Mouse (Mus musculus) liver, embryonic 16.5 days (tissue): Measurements from ENCODE around the gene Frrs1. TPM values are rescaled to one million over a fixed set of nuclear protein-coding genes. Genes with fewer than 3 reads are reported as not detected.
A peak's percentile ranks its signal among the peaks of the same experiment; 100 is the strongest.

Source experiments
- ATAC-seq: fragments of 200-750 bp; cut with Nextera tagmentation; 2 replicates; pipeline ENCODE4 v1.8.0; 2017; ENCODE audit warnings: low read depth, mild to moderate bottlenecking, moderate number of reproducible peaks, moderate library complexity
- H3K27ac ChIP-seq: fragments of 300-500 bp; sonication (generic); 2 replicates; pipeline ENCODE4 v1.5.1; 2014; ENCODE audit warnings: mild to moderate bottlenecking, low read length
- H3K27me3 ChIP-seq: fragments of 300-500 bp; sonication (generic); 2 replicates; pipeline ENCODE4 v1.6.1; 2014; ENCODE audit warnings: low read depth, low read length, mixed read lengths; ENCODE audit not compliant: control insufficient read depth, insufficient read depth
- H3K36me3 ChIP-seq: fragments of 300-500 bp; sonication (generic); 2 replicates; pipeline ENCODE4 v1.6.1; 2014; ENCODE audit warnings: mild to moderate bottlenecking; ENCODE audit not compliant: control insufficient read depth, insufficient read depth
- H3K4me1 ChIP-seq: fragments of 300-500 bp; sonication (generic); 2 replicates; pipeline ENCODE4 v1.6.1; 2014; ENCODE audit warnings: low read depth, low read length, mixed read lengths; ENCODE audit not compliant: control insufficient read depth
- H3K4me2 ChIP-seq: fragments of 300-500 bp; sonication (generic); 2 replicates; pipeline ENCODE4 v1.6.1; 2014; ENCODE audit warnings: low read depth, low read length, mixed read lengths
- H3K4me3 ChIP-seq: fragments of 300-500 bp; sonication (generic); 2 replicates; pipeline ENCODE4 v1.5.1; 2014; ENCODE audit warnings: low read depth, mild to moderate bottlenecking, low read length
- H3K9ac ChIP-seq: fragments of 300-500 bp; sonication (generic); 2 replicates; pipeline ENCODE4 v1.6.1; 2014; ENCODE audit warnings: low read depth, low read length
- H3K9me3 ChIP-seq: fragments of 300-500 bp; sonication (generic); replicated peaks from 2 replicates; pipeline ENCODE4 v1.6.1; 2016; ENCODE audit warnings: low read length; ENCODE audit not compliant: control insufficient read depth
- WGBS: fragments of 180-500 bp; shearing (Covaris S2); extraction: QIAGEN DNeasy Blood & Tissue Kit; methylation state at CpG from one replicate; pipeline ENCODE4 v1.1.7; 2014; ENCODE audit not compliant: insufficient replicate concordance; 5-methylcytosine and 5-hydroxymethylcytosine counted together
- polyA plus RNA-seq: library from polyadenylated mRNA; unstranded; fragments of >200 nt; fragmentation: Nextera tagmentation; extraction: Ambion mirVana; gene quantifications from 2 replicates; pipeline ENCODE4 v1.2.1, GENCODE M21; 2015

Gene Frrs1
- polyA plus RNA-seq, 1 experiment from 2014 or later: 51.8 TPM

- no peak for ATAC-seq
Observed at GRCm38 (mm10) chr3:116841311-116841710, 18.0 kb upstream of the Frrs1 start.

GRCm38 (mm10) chr3:116844880-116845579 is 14.2 kb upstream of the Frrs1 start:
- Histone ChIP-seq H3K27me3 (no peaks in the 10 kb centered on the region), H3K27ac (0 out of 2 replicates have a peak overlapping the region, but pooled peaks have one; percentile 7), H3K4me2 (no peak overlapping the region), H3K4me1 (peaks cover 17% of the 10 kb centered on the region), H3K9me3 (no peaks in the 10 kb centered on the region), H3K4me3 (no peak overlapping the region), H3K9ac (no peak overlapping the region), H3K36me3 (no peaks in the 10 kb centered on the region)
- no peak; the same call in 1 of the 2 replicates for ATAC-seq
- WGBS: 70% methylated on average over 10 of the region's 10 CpGs

More at GRCm38 (mm10) chr3:116841311-116841710, 18.0 kb upstream of the Frrs1 start:
- H3K27me3 ChIP-seq: no peaks in the 10 kb centered on the region
- H3K9me3 ChIP-seq: no peaks in the 10 kb centered on the region
- H3K4me3 ChIP-seq: no peak overlapping the region
- no peak overlapping the region for H3K27ac ChIP-seq
- 74% methylated on average over 2 of the region's 2 CpGs for WGBS
- H3K36me3 ChIP-seq: no peaks in the 10 kb centered on the region
- H3K4me1 ChIP-seq: peaks cover 15% of the 10 kb centered on the region
- H3K9ac ChIP-seq: no peak overlapping the region
- H3K4me2 ChIP-seq: no peak overlapping the region

DNA sequence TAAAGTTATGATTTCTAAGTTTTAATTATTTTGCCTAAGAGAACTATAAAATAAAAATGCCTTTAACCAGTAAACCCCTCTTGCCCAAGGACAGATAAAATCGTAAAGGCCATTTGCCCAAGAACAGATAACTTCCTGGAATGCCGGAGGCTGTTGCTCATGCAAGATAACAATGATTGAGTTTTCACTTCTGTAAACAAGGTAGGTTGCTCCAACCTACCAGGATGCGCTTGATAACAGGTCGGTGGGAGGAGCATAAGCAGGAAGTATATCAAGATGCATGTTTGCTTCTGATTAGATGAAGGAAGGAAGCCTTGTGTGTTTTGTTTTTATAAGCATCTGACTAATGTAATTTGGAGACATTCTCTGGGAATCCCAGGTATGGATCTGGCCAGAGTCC is 13.2 kb upstream of the Frrs1 start:
- Histone ChIP-seq H3K4me3 (no peak overlapping the region), H3K4me1 (peaks cover 17% of the 10 kb centered on the region), H3K9me3 (no peaks in the 10 kb centered on the region), H3K36me3 (no peaks in the 10 kb centered on the region), H3K27ac (no peak overlapping the region), H3K9ac (no peak overlapping the region), H3K4me2 (no peak overlapping the region), H3K27me3 (no peaks in the 10 kb centered on the region)
- 17% methylated on average over 4 of the region's 4 CpGs for WGBS
- peak; percentile 78 for ATAC-seq

DNA sequence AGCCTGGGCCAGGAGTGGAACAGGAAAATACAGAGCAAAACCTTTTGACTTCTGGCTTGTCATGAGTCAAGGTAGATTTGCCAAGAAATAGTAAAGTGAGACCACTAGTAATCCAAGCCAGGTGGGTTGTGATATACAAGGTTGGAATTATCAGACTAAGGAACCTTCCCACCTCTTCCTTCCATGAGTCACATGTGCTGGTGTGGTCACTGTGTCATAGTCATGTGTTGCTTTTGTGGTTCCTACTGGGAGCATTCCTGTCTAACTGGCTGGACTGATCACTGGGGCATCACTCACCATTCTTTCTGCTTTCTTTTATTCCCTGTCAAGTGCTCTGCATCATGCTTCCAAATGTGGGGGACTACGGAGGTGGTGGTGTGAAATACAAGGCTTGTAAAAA is 11.2 kb upstream of the Frrs1 start:
- peaks cover 17% of the 10 kb centered on the region for H3K4me1 ChIP-seq
- ATAC-seq: no peak
- no peaks in the 10 kb centered on the region for H3K9me3 ChIP-seq
- no peaks in the 10 kb centered on the region for H3K36me3 ChIP-seq
- H3K4me2 ChIP-seq: no peak overlapping the region
- no peak overlapping the region for H3K9ac ChIP-seq
- no peak overlapping the region for H3K27ac ChIP-seq
- H3K4me3 ChIP-seq: no peak overlapping the region
- WGBS: 96% methylated on average over 1 of the region's 1 CpGs
- H3K27me3 ChIP-seq: no peaks in the 10 kb centered on the region

GRCm38 (mm10) chr3:116848936-116849335 is 10.3 kb upstream of the Frrs1 start:
- ATAC-seq: no peak
- Histone ChIP-seq H3K27ac (no peak overlapping the region), H3K4me3 (no peak overlapping the region), H3K9me3 (no peaks in the 10 kb centered on the region), H3K27me3 (no peaks in the 10 kb centered on the region), H3K36me3 (no peaks in the 10 kb centered on the region), H3K4me2 (no peak overlapping the region), H3K4me1 (peaks cover 17% of the 10 kb centered on the region), H3K9ac (no peak overlapping the region)
- WGBS: 60% methylated on average over 4 of the region's 4 CpGs

GRCm38 (mm10) chr3:116850376-116850775 is 8.9 kb upstream of the Frrs1 start:
- Histone ChIP-seq H3K4me3 (no peak overlapping the region), H3K9ac (no peak overlapping the region), H3K27ac (no peak overlapping the region), H3K36me3 (no peaks in the 10 kb centered on the region), H3K4me2 (no peak overlapping the region), H3K27me3 (no peaks in the 10 kb centered on the region), H3K9me3 (no peaks in the 10 kb centered on the region), H3K4me1 (peaks cover 11% of the 10 kb centered on the region)
- 73% methylated on average over 1 of the region's 1 CpGs for WGBS
- ATAC-seq: no peak

GRCm38 (mm10) chr3:116852421-116852820 is 6.8 kb upstream of the Frrs1 start:
- 61% methylated on average over 3 of the region's 3 CpGs for WGBS
- no peak overlapping the region for H3K4me3 ChIP-seq
- H3K4me2 ChIP-seq: no peak overlapping the region

DNA sequence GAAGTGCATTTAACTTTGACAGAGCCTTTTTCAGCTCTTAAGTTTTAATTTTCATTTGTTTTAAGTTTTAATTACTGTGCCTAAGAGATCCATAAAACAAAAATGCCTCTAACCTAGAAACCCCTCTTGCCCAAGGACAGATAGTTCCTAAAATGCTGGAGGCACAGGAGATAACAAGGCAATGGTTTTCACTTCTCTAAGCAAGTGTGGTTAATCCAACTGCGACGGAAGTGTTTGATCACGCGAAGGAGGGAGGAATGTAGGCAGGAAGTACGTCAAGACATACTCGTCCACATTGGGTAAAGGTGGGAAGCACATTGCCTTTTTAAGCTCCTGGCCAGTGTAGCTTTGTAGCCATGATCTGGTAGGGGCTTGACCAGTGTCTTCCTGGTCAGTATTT is 1.7 kb upstream of the Frrs1 start:
- no peaks in the 10 kb centered on the region for H3K9me3 ChIP-seq
- H3K27ac ChIP-seq: peak overlapping the region; percentile 23
- H3K4me3 ChIP-seq: no peak overlapping the region
- H3K4me1 ChIP-seq: peaks cover 33% of the 10 kb centered on the region
- ATAC-seq: no peak
- no peak overlapping the region for H3K4me2 ChIP-seq
- WGBS: 25% methylated on average over 6 of the region's 6 CpGs
- H3K36me3 ChIP-seq: no peaks in the 10 kb centered on the region
- no peaks in the 10 kb centered on the region for H3K27me3 ChIP-seq
- no peak overlapping the region for H3K9ac ChIP-seq

More at GRCm38 (mm10) chr3:116852421-116852820, 6.8 kb upstream of the Frrs1 start:
- no peak for ATAC-seq
- Histone ChIP-seq H3K4me1 (peaks cover 9% of the 10 kb centered on the region), H3K36me3 (no peaks in the 10 kb centered on the region), H3K27me3 (no peaks in the 10 kb centered on the region), H3K27ac (no peak overlapping the region), H3K9ac (no peak overlapping the region), H3K9me3 (no peaks in the 10 kb centered on the region)

GRCm38 (mm10) chr3:116859752-116860151 is 488 bp downstream of the Frrs1 start:
- Histone ChIP-seq H3K4me2 (peak overlapping the region; percentile 79), H3K4me3 (peak overlapping the region; percentile 87), H3K9me3 (no peaks in the 10 kb centered on the region), H3K9ac (peak overlapping the region; percentile 50), H3K4me1 (peaks cover 44% of the 10 kb centered on the region), H3K27me3 (no peaks in the 10 kb centered on the region), H3K27ac (peak overlapping the region; percentile 96), H3K36me3 (no peaks in the 10 kb centered on the region)
- ATAC-seq: peak; percentile 33
- 16% methylated on average over 5 of the region's 5 CpGs for WGBS
